Mouse (Mus musculus): ENCODE measurements around the gene Krtcap3. TPM values are rescaled to one million over a fixed set of nuclear protein-coding genes. Genes with fewer than 3 reads are reported as not detected.

Gene Krtcap3
- polyA plus RNA-seq, 1 experiment from 2014 or later = 71.9 TPM

DNA sequence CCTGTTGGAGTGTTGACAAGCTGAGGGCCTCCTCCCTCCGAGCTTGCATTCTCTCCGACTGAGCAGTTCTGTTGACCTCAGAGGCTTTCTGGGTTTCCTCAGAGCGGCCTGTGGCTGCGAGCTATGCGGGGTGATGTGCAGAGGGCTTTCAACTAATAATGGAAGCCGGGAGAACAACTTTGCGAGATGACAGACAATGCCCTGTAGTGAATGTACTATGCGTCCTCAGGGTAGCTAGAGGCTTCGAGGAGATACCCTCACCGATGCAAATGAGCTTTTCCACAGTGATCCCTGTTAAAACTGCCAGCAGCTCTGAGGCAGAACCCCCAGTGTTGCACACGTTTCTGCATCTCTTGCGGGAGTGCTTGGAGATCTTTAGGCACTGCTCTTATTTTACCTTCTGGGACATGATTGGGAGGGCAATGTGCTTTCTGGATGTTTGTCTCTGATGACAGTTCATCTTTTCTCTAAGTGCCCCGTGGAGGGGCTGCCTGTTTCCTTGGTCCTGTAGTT is 9.9 kb upstream of the Krtcap3 start:
- peak overlapping the region; percentile 97 for H3K9ac ChIP-seq (ENCODE audit: low read length)
- ATAC-seq (replicated peaks; ENCODE audit: low FRiP score, low TSS enrichment, low read depth) (no peak), DNase-seq (ENCODE audit: low spot score) (no peak)
- H3K4me3 ChIP-seq (ENCODE audit: low read depth, low read length) = peak overlapping the region; percentile 80
- H3K4me2 ChIP-seq (ENCODE audit: low read length) = peak overlapping the region; percentile 86
- H3K27me3 ChIP-seq (replicated peaks; ENCODE audit: control insufficient read depth, insufficient read depth, low read length) = no peaks in the 10 kb centered on the region
- peaks cover 30% of the 10 kb centered on the region for H3K36me3 ChIP-seq (ENCODE audit: control insufficient read depth, insufficient read depth, low read length)
- H3K4me1 ChIP-seq (replicated peaks; ENCODE audit: control insufficient read depth, insufficient read depth, low read length) = peaks cover 8% of the 10 kb centered on the region
- WGBS = under 1% methylated on average over 13 of the region's 13 CpGs
- peak overlapping the region; percentile 96 for H3K27ac ChIP-seq (ENCODE audit: low read depth)
- H3K9me3 ChIP-seq (ENCODE audit: control insufficient read depth, low read length) = no peaks in the 10 kb centered on the region

DNA sequence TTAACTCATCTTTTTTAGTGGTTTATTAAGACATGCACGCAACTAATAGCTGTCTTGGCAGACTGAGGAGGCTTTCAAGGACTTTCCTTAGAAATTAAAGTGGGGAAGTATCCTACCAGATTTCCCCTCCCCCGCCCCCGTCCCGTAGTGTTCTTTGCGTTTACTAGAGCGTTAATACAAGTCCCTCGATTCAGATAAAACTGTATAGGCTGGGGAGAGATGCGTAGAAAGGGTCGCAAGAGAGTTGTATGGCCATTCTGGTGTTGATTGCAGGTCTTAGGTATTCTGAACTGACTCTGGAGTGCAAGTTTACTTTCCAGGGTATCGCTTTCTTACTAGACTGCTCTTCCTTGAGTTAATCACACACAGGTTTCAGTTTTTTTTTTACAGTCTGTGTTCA is 9.3 kb upstream of the Krtcap3 start:
- Histone ChIP-seq H3K9ac (ENCODE audit: low read length) (peak overlapping the region; percentile 97), H3K27me3 (replicated peaks; ENCODE audit: control insufficient read depth, insufficient read depth, low read length) (no peaks in the 10 kb centered on the region), H3K4me2 (ENCODE audit: low read length) (peak overlapping the region; percentile 86), H3K36me3 (ENCODE audit: control insufficient read depth, insufficient read depth, low read length) (peaks cover 37% of the 10 kb centered on the region), H3K27ac (ENCODE audit: low read depth) (no peak overlapping the region; the same call in 1 of the 2 replicates), H3K9me3 (ENCODE audit: control insufficient read depth, low read length) (no peaks in the 10 kb centered on the region), H3K4me1 (replicated peaks; ENCODE audit: control insufficient read depth, insufficient read depth, low read length) (peaks cover 8% of the 10 kb centered on the region), H3K4me3 (ENCODE audit: low read depth, low read length) (peak overlapping the region; percentile 80)
- WGBS = 25% methylated on average over 10 of the region's 10 CpGs
- DNase-seq (ENCODE audit: low spot score) = no peak
- no peak for ATAC-seq (replicated peaks; ENCODE audit: low FRiP score, low TSS enrichment, low read depth)

DNA sequence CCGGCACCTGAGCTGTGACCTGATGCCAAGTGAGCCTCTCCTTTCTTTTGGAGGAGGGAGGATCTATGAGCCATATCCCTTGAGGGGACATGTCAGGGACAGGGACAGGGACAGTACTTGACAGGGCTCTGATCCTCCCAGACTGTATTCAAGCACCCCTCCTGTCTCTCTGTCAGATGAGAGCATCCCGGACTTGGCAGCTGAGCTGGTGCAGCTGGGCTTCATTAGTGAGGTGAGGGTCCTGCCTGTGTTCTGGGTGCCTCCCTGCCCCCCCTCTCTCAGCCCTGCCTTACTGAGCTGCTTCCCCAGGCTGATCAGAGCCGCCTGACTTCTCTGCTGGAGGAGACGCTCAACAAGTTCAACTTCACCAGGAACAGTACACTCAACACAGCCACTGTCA is 775 bp upstream of the Krtcap3 start:
- H3K27me3 ChIP-seq (replicated peaks; ENCODE audit: control insufficient read depth, insufficient read depth, low read length) = no peaks in the 10 kb centered on the region
- H3K4me2 ChIP-seq (ENCODE audit: low read length) = no peak overlapping the region
- H3K9me3 ChIP-seq (ENCODE audit: control insufficient read depth, low read length) = no peaks in the 10 kb centered on the region
- no peak overlapping the region for H3K27ac ChIP-seq (ENCODE audit: low read depth)
- no peak overlapping the region for H3K4me3 ChIP-seq (ENCODE audit: low read depth, low read length)
- H3K36me3 ChIP-seq (ENCODE audit: control insufficient read depth, insufficient read depth, low read length) = peaks cover 91% of the 10 kb centered on the region
- H3K4me1 ChIP-seq (replicated peaks; ENCODE audit: control insufficient read depth, insufficient read depth, low read length) = peaks cover 14% of the 10 kb centered on the region
- DNase-seq (ENCODE audit: low spot score) (peak; percentile 57), ATAC-seq (replicated peaks; ENCODE audit: low FRiP score, low TSS enrichment, low read depth) (no peak)
- 57% methylated on average over 4 of the region's 4 CpGs for WGBS
- H3K9ac ChIP-seq (ENCODE audit: low read length) = no peak overlapping the region

DNA sequence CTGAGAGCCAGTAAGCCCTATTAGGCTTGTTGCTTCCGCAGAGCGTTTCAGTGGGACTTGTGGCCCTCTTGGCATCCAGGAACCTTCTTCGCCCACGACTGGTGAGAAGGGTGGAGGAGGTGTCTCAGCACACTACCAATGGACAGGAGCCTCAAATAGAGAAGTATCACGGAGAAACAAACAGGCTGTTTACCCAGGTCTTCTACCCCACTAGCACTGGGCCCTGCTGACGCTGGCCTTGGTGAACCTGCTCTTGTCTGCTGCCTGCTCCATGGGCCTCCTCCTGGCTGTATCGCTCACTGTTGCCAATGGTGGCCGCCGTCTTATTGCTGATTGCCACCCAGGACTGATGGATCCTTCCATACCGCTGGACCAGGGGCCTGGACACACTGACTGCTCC is 660 bp downstream of the Krtcap3 start:
- WGBS = 54% methylated on average over 10 of the region's 10 CpGs
- H3K27me3 ChIP-seq (replicated peaks; ENCODE audit: control insufficient read depth, insufficient read depth, low read length) = no peaks in the 10 kb centered on the region
- H3K9me3 ChIP-seq (ENCODE audit: control insufficient read depth, low read length) = no peaks in the 10 kb centered on the region
- peak overlapping the region; percentile 35 for H3K4me3 ChIP-seq (ENCODE audit: low read depth, low read length)
- peak overlapping the region; percentile 39 for H3K9ac ChIP-seq (ENCODE audit: low read length)
- H3K4me1 ChIP-seq (replicated peaks; ENCODE audit: control insufficient read depth, insufficient read depth, low read length) = peaks cover 14% of the 10 kb centered on the region
- peak overlapping the region; percentile 42 for H3K4me2 ChIP-seq (ENCODE audit: low read length)
- ATAC-seq (replicated peaks; ENCODE audit: low FRiP score, low TSS enrichment, low read depth) (no peak), DNase-seq (ENCODE audit: low spot score) (no peak)
- peaks cover 84% of the 10 kb centered on the region for H3K36me3 ChIP-seq (ENCODE audit: control insufficient read depth, insufficient read depth, low read length)
- H3K27ac ChIP-seq (ENCODE audit: low read depth) = peak overlapping the region; percentile 67

DNA sequence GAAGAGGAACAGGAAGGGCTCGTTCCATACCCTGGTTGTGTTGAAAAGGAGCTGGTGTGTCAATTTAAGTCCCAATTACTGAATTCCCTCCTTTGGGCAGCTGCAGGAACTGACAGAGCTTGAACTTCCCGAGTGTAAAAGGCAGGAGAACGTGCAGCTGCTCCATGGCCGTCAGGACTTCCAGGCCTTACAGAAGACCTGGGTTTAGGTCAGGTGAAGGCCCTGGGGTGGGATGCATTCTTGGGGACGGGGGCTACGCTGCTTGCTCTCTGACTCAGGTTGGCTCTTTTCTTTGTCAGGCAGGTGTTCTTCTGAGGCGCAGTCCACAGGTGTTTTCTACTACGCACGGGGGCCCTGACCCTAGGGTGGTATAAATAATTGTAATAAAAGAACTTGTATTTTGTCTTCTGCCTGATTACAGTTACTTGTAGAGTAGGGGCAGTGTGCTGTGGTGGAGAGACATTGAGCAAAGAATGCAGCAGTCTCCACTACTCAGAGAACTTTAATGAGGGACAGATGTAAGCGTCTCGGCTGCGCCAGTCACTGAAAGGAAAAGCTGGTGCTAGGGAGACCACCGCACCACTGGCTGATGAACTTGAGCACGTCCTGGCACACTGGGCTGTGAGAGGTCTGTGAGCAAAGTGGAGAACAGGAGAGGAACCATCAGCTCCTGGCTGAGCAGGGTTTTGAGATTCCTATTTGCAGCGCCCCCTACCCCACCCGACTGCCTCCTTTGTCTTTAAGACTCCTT is 1.5 kb downstream of the Krtcap3 start:
- peak overlapping the region; percentile 42 for H3K4me2 ChIP-seq (ENCODE audit: low read length)
- WGBS = 78% methylated on average over 16 of the region's 16 CpGs
- no peaks in the 10 kb centered on the region for H3K27me3 ChIP-seq (replicated peaks; ENCODE audit: control insufficient read depth, insufficient read depth, low read length)
- H3K9ac ChIP-seq (ENCODE audit: low read length) = peak overlapping the region; percentile 39; the same call in 1 of the 2 replicates
- H3K36me3 ChIP-seq (ENCODE audit: control insufficient read depth, insufficient read depth, low read length) = peaks cover 84% of the 10 kb centered on the region
- DNase-seq (ENCODE audit: low spot score) = peak; percentile 50
- H3K27ac ChIP-seq (ENCODE audit: low read depth) = 0 out of 2 replicates have a peak overlapping the region, but pooled peaks have one; percentile 67
- peaks cover 14% of the 10 kb centered on the region for H3K4me1 ChIP-seq (replicated peaks; ENCODE audit: control insufficient read depth, insufficient read depth, low read length)
- no peak for ATAC-seq (replicated peaks; ENCODE audit: low FRiP score, low TSS enrichment, low read depth)
- H3K9me3 ChIP-seq (ENCODE audit: control insufficient read depth, low read length) = no peaks in the 10 kb centered on the region
- H3K4me3 ChIP-seq (ENCODE audit: low read depth, low read length) = peak overlapping the region; percentile 35

DNA sequence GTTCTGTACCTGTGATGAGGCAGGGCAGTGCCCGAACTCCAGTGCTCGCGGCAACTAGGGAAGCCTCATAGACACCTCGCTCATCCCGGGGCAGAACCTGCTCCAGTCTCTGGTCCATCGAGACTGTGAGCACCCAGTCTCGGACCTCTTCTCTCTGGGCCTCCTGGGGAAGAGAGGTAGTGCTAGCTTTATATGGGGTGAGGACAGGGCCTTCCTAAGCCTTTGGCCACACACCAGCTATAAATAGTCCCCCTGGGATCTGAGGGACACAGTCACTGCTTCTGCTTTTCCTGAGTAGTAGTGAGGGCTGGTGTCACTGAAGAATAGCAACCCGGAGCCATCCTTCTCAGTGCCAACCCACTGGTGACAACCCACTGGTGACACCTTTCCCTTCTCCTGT is 2.3 kb downstream of the Krtcap3 start:
- H3K27ac ChIP-seq (ENCODE audit: low read depth) = peak overlapping the region; percentile 69
- H3K27me3 ChIP-seq (replicated peaks; ENCODE audit: control insufficient read depth, insufficient read depth, low read length) = no peaks in the 10 kb centered on the region
- no peak overlapping the region for H3K4me3 ChIP-seq (ENCODE audit: low read depth, low read length)
- H3K9me3 ChIP-seq (ENCODE audit: control insufficient read depth, low read length) = no peaks in the 10 kb centered on the region
- H3K4me2 ChIP-seq (ENCODE audit: low read length) = peak overlapping the region; percentile 42; the same call in 1 of the 2 replicates
- WGBS = 88% methylated on average over 8 of the region's 8 CpGs
- H3K9ac ChIP-seq (ENCODE audit: low read length) = no peak overlapping the region
- H3K4me1 ChIP-seq (replicated peaks; ENCODE audit: control insufficient read depth, insufficient read depth, low read length) = peaks cover 14% of the 10 kb centered on the region
- ATAC-seq (replicated peaks; ENCODE audit: low FRiP score, low TSS enrichment, low read depth) (no peak), DNase-seq (ENCODE audit: low spot score) (peak; percentile 50)
- peaks cover 82% of the 10 kb centered on the region for H3K36me3 ChIP-seq (ENCODE audit: control insufficient read depth, insufficient read depth, low read length)

DNA sequence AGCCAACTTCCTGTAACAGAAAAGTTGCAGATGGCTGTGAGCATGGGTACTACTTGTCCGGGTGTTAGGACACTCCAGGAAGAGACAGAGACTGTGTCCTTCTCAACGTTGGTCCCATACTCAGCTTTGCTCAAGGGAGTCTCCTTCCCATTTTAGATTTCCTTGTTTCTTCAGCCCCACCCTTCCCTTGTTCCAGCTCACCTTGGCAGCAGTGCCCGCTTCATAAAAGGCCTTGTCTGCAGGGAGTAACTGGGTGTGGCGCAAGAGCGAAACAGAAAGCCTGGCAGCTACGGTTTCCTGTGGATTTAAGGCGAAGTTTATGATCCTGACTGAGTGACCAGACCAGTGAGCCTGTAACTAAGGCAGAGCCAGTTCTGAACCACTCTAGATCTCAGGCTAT is 3.0 kb downstream of the Krtcap3 start:
- Histone ChIP-seq H3K27ac (ENCODE audit: low read depth) (peak overlapping the region; percentile 69), H3K9ac (ENCODE audit: low read length) (no peak overlapping the region), H3K36me3 (ENCODE audit: control insufficient read depth, insufficient read depth, low read length) (peaks cover 82% of the 10 kb centered on the region), H3K4me2 (ENCODE audit: low read length) (peak overlapping the region; percentile 42; the same call in 1 of the 2 replicates), H3K4me3 (ENCODE audit: low read depth, low read length) (no peak overlapping the region), H3K27me3 (replicated peaks; ENCODE audit: control insufficient read depth, insufficient read depth, low read length) (no peaks in the 10 kb centered on the region), H3K9me3 (ENCODE audit: control insufficient read depth, low read length) (no peaks in the 10 kb centered on the region), H3K4me1 (replicated peaks; ENCODE audit: control insufficient read depth, insufficient read depth, low read length) (peaks cover 14% of the 10 kb centered on the region)
- ATAC-seq (replicated peaks; ENCODE audit: low FRiP score, low TSS enrichment, low read depth) = no peak; the same call in 1 of the 2 replicates
- DNase-seq (ENCODE audit: low spot score) = peak; percentile 64
- 60% methylated on average over 7 of the region's 7 CpGs for WGBS

DNA sequence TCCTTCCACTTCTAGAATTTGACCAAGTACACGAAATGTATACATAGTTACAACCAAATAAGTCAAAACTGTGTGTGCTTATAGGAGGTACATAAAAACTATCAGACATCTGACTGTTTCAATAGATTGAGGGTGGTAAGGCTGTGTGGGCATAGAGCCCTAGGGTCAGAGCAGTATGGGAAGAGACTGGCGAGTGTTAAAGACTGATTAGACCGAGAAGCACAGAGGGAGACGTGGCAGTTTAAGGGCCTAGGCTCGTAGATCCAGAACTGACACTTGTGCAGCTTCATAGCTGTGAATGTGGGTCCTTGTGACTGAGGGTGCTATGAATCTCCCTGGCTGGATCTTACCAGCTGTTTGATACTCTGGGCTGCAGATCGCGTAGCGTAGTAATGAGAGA is 3.4 kb downstream of the Krtcap3 start:
- WGBS = 84% methylated on average over 8 of the region's 8 CpGs
- 0 out of 2 replicates have a peak overlapping the region, but pooled peaks have one; percentile 42 for H3K4me2 ChIP-seq (ENCODE audit: low read length)
- peak; percentile 48 for DNase-seq (ENCODE audit: low spot score)

More for the DNA sequence above, 3.4 kb downstream of the Krtcap3 start:
- Histone ChIP-seq H3K9ac (ENCODE audit: low read length) (no peak overlapping the region), H3K4me1 (replicated peaks; ENCODE audit: control insufficient read depth, insufficient read depth, low read length) (peaks cover 14% of the 10 kb centered on the region), H3K27me3 (replicated peaks; ENCODE audit: control insufficient read depth, insufficient read depth, low read length) (no peaks in the 10 kb centered on the region), H3K27ac (ENCODE audit: low read depth) (peak overlapping the region; percentile 1; the same call in 1 of the 2 replicates), H3K36me3 (ENCODE audit: control insufficient read depth, insufficient read depth, low read length) (peaks cover 82% of the 10 kb centered on the region), H3K9me3 (ENCODE audit: control insufficient read depth, low read length) (no peaks in the 10 kb centered on the region), H3K4me3 (ENCODE audit: low read depth, low read length) (no peak overlapping the region)
- ATAC-seq (replicated peaks; ENCODE audit: low FRiP score, low TSS enrichment, low read depth) = no peak
